Mouse (Mus musculus): Measurements from ENCODE around the gene Slc6a1. TPM values are rescaled to one million over a fixed set of nuclear protein-coding genes. Genes with fewer than 3 reads are reported as not detected.

The Slc6a1 gene
- polyA plus RNA-seq, 1 experiment from 2014 or later, result not detected

GRCm38 (mm10) chr6:114354635-114355034 lies 72.2 kb downstream of the Slc6a1 start:
- H3K4me3 ChIP-seq (ENCODE audit: low read depth, low read length), result no peak overlapping the region
- no peaks in the 10 kb centered on the region for H3K4me1 ChIP-seq (ENCODE audit: control insufficient read depth, insufficient read depth, low read length)
- ATAC-seq (ENCODE audit: insufficient number of reproducible peaks, insufficient read depth, low FRiP score, low read depth), result no peak
- H3K27ac ChIP-seq (ENCODE audit: low read length), result no peak overlapping the region
- no peaks in the 10 kb centered on the region for H3K27me3 ChIP-seq (ENCODE audit: control insufficient read depth, insufficient read depth, low read length)
- 56% methylated on average over 4 of the region's 4 CpGs for WGBS
- no peaks in the 10 kb centered on the region for H3K9me3 ChIP-seq (ENCODE audit: control insufficient read depth, low read depth, low read length)
- H3K4me2 ChIP-seq (replicated peaks; ENCODE audit: low read depth, low read length), result no peak overlapping the region
- no peaks in the 10 kb centered on the region for H3K36me3 ChIP-seq (ENCODE audit: control insufficient read depth, insufficient read depth, low read length)
- no peak overlapping the region for H3K9ac ChIP-seq (replicated peaks; ENCODE audit: low read depth, low read length)

DNA sequence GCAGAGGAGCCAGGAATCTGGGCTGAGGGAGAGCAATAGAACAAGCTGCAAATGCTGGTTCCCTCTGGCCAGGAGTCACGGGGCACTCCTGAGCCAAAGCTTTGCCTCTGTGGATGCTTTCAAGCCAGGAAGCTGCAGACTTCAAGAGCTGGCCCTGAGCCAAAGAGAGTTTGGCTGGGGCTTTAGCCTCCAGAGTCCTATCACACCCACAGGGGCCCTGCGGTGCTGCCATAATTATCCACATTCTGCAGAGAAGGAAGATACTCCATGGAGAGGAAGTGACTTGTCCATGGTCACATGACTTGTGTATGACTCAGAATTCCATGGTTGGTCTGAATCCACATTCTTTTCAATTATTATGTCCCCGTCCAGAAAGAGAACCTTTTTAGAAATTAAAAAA lies 75.7 kb downstream of the Slc6a1 start:
- no peaks in the 10 kb centered on the region for H3K9me3 ChIP-seq (ENCODE audit: control insufficient read depth, low read depth, low read length)
- no peak overlapping the region for H3K4me2 ChIP-seq (replicated peaks; ENCODE audit: low read depth, low read length)
- no peaks in the 10 kb centered on the region for H3K36me3 ChIP-seq (ENCODE audit: control insufficient read depth, insufficient read depth, low read length)
- H3K27ac ChIP-seq (ENCODE audit: low read length), result no peak overlapping the region
- H3K9ac ChIP-seq (replicated peaks; ENCODE audit: low read depth, low read length), result no peak overlapping the region
- WGBS, result 55% methylated on average over 3 of the region's 3 CpGs
- no peaks in the 10 kb centered on the region for H3K4me1 ChIP-seq (ENCODE audit: control insufficient read depth, insufficient read depth, low read length)
- H3K4me3 ChIP-seq (ENCODE audit: low read depth, low read length), result no peak overlapping the region
- ATAC-seq (ENCODE audit: insufficient number of reproducible peaks, insufficient read depth, low FRiP score, low read depth), result no peak
- H3K27me3 ChIP-seq (ENCODE audit: control insufficient read depth, insufficient read depth, low read length), result no peaks in the 10 kb centered on the region

GRCm38 (mm10) chr6:114362355-114362754 lies 79.9 kb downstream of the Slc6a1 start:
- no peaks in the 10 kb centered on the region for H3K27me3 ChIP-seq (ENCODE audit: control insufficient read depth, insufficient read depth, low read length)

DNA sequence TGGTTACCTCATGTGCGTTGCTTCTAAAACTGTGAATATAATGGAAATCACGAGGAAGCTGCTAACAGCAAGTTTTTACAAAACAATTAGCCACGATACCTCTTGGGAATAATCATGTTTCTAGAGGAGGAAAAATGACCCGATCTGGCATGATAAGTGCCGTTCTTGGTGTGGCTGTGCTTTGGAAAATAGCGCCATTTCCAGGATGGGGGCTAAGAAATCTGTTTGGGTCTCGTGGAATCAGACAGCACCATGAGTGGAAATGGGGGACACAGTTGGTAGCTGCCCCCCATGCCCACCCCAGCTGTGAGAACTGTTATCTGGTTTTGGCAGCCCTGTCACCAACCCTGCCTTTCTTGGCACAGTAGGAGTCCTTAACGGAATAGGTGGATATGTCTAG lies 81.3 kb downstream of the Slc6a1 start:
- H3K4me2 ChIP-seq (replicated peaks; ENCODE audit: low read depth, low read length), result no peak overlapping the region
- ATAC-seq (ENCODE audit: insufficient number of reproducible peaks, insufficient read depth, low FRiP score, low read depth), result no peak
- 82% methylated on average over 8 of the region's 8 CpGs for WGBS

More at GRCm38 (mm10) chr6:114362355-114362754, 79.9 kb downstream of the Slc6a1 start:
- Histone ChIP-seq H3K4me1 (ENCODE audit: control insufficient read depth, insufficient read depth, low read length) (no peaks in the 10 kb centered on the region), H3K9ac (replicated peaks; ENCODE audit: low read depth, low read length) (no peak overlapping the region), H3K4me3 (ENCODE audit: low read depth, low read length) (no peak overlapping the region), H3K9me3 (ENCODE audit: control insufficient read depth, low read depth, low read length) (no peaks in the 10 kb centered on the region), H3K27ac (ENCODE audit: low read length) (no peak overlapping the region), H3K36me3 (ENCODE audit: control insufficient read depth, insufficient read depth, low read length) (no peaks in the 10 kb centered on the region), H3K4me2 (replicated peaks; ENCODE audit: low read depth, low read length) (no peak overlapping the region)
- WGBS, result 74% methylated on average over 4 of the region's 4 CpGs
- no peak for ATAC-seq (ENCODE audit: insufficient number of reproducible peaks, insufficient read depth, low FRiP score, low read depth)

GRCm38 (mm10) chr6:114364734-114365133 lies 82.3 kb downstream of the Slc6a1 start:
- Histone ChIP-seq H3K36me3 (ENCODE audit: control insufficient read depth, insufficient read depth, low read length) (no peaks in the 10 kb centered on the region), H3K4me1 (ENCODE audit: control insufficient read depth, insufficient read depth, low read length) (no peaks in the 10 kb centered on the region), H3K27ac (ENCODE audit: low read length) (no peak overlapping the region), H3K4me3 (ENCODE audit: low read depth, low read length) (no peak overlapping the region), H3K4me2 (replicated peaks; ENCODE audit: low read depth, low read length) (no peak overlapping the region), H3K9me3 (ENCODE audit: control insufficient read depth, low read depth, low read length) (no peaks in the 10 kb centered on the region), H3K9ac (replicated peaks; ENCODE audit: low read depth, low read length) (no peak overlapping the region), H3K27me3 (ENCODE audit: control insufficient read depth, insufficient read depth, low read length) (no peaks in the 10 kb centered on the region)
- no peak for ATAC-seq (ENCODE audit: insufficient number of reproducible peaks, insufficient read depth, low FRiP score, low read depth)
- 86% methylated on average over 5 of the region's 5 CpGs for WGBS

More for the DNA sequence above, 81.3 kb downstream of the Slc6a1 start:
- no peaks in the 10 kb centered on the region for H3K4me1 ChIP-seq (ENCODE audit: control insufficient read depth, insufficient read depth, low read length)
- no peak overlapping the region for H3K27ac ChIP-seq (ENCODE audit: low read length)
- H3K9ac ChIP-seq (replicated peaks; ENCODE audit: low read depth, low read length), result no peak overlapping the region
- no peaks in the 10 kb centered on the region for H3K27me3 ChIP-seq (ENCODE audit: control insufficient read depth, insufficient read depth, low read length)
- H3K4me3 ChIP-seq (ENCODE audit: low read depth, low read length), result no peak overlapping the region
- no peaks in the 10 kb centered on the region for H3K36me3 ChIP-seq (ENCODE audit: control insufficient read depth, insufficient read depth, low read length)
- H3K9me3 ChIP-seq (ENCODE audit: control insufficient read depth, low read depth, low read length), result no peaks in the 10 kb centered on the region

DNA sequence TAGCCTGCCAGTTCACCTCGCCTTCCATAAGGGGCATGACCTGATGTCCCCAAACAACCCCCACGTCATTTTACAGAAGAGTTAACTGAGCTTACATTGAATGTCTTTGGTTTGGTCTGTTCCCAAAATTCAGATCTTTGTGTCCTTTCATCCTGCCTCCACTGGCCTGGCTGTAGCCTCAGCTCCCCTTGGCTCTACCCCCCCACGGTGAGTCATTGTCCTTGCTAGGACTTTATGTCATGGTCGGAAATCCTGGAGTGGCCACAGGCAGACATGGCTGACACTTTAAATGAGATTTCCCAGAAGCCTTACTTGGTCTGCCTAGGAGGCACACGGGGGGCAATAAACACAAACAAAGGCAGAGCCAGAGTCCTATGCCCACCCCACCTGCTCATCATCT lies 83.8 kb downstream of the Slc6a1 start:
- no peak overlapping the region for H3K4me2 ChIP-seq (replicated peaks; ENCODE audit: low read depth, low read length)
- no peaks in the 10 kb centered on the region for H3K9me3 ChIP-seq (ENCODE audit: control insufficient read depth, low read depth, low read length)
- no peak for ATAC-seq (ENCODE audit: insufficient number of reproducible peaks, insufficient read depth, low FRiP score, low read depth)
- no peak overlapping the region for H3K9ac ChIP-seq (replicated peaks; ENCODE audit: low read depth, low read length)
- H3K36me3 ChIP-seq (ENCODE audit: control insufficient read depth, insufficient read depth, low read length), result no peaks in the 10 kb centered on the region
- no peaks in the 10 kb centered on the region for H3K27me3 ChIP-seq (ENCODE audit: control insufficient read depth, insufficient read depth, low read length)
- no peaks in the 10 kb centered on the region for H3K4me1 ChIP-seq (ENCODE audit: control insufficient read depth, insufficient read depth, low read length)
- H3K27ac ChIP-seq (ENCODE audit: low read length), result no peak overlapping the region
- no peak overlapping the region for H3K4me3 ChIP-seq (ENCODE audit: low read depth, low read length)
- WGBS, result 65% methylated on average over 5 of the region's 5 CpGs

Other genes with a start within 250 kb of the Slc6a1 start
- gene Atp2b2, start 240.0 kb upstream of the Slc6a1 start, polyA plus RNA-seq (2014; fragmentation: Nextera tagmentation; extraction: Ambion mirVana), result 2.1 and 2.4 TPM in 2 replicates
- gene Slc6a11, start 151.4 kb upstream of the Slc6a1 start, polyA plus RNA-seq (2014; fragmentation: Nextera tagmentation; extraction: Ambion mirVana), result 0.42 and 0.81 TPM in 2 replicates
- gene Hrh1, start 115.3 kb downstream of the Slc6a1 start, polyA plus RNA-seq (2014; fragmentation: Nextera tagmentation; extraction: Ambion mirVana), result not detected in 2 replicates